Mouse (Mus musculus) E14TG2a.4 (cell line): ENCODE data around the gene Rasa2.

Experiments
- CTCF ChIP-seq: conservative IDR thresholded peaks from 2 replicates; pipeline ENCODE4 v1.5.1; 2014; ENCODE audit warnings: low read length
- NANOG ChIP-seq: IDR thresholded peaks from 2 replicates; pipeline ENCODE4 v1.6.1; 2014; ENCODE audit warnings: borderline replicate concordance, low read length, mixed read lengths

DNA sequence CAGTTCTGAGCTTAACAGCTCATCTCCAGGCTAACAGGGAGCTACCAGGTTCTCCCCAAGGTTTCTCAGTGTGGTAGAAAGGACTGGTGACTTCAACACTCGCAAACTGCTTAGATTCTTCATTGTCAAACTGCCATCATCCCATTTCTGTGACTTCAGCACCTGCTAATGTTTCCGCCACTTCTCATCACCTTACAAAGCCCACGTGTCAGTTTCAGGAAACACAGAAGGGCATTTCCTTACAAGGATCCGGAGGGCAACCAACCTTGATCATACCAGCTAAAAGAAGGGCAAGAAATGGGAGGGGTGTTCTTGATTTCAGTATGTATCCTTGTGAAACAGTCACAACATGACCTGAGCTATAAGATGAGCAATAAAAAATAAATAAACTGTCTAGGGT lies 2.3 kb downstream of the Rasa2 start:
- TF ChIP-seq CTCF (no peak), NANOG (no peak)
